Mouse (Mus musculus): ENCODE measurements around the gene Asic4. TPM values are rescaled to one million over a fixed set of nuclear protein-coding genes. Genes with fewer than 3 reads are reported as not detected.

Asic4 gene
- total and polyA plus RNA-seq, 2 experiments from 2014 or later, result 7.7 to 21.4 TPM

GRCm38 (mm10) chr1:75501905-75502304 is 51.7 kb downstream of the Asic4 start:
- Histone ChIP-seq H3K9ac (no peak overlapping the region), H3K4me3 (ENCODE audit: low read depth, low read length) (no peak overlapping the region), H3K36me3 (ENCODE audit: insufficient read depth) (peaks cover 34% of the 10 kb centered on the region), H3K27me3 (ENCODE audit: insufficient read depth, low read length) (no peaks in the 10 kb centered on the region), H3K27ac (ENCODE audit: low read depth, low read length) (no peak overlapping the region), H3K9me3 (ENCODE audit: low read length) (no peaks in the 10 kb centered on the region), H3K4me1 (ENCODE audit: insufficient read depth) (peaks cover 9% of the 10 kb centered on the region; the same call in 1 of the 2 replicates), H3K4me2 (ENCODE audit: low read depth) (no peak overlapping the region)
- no peak for TF ChIP-seq CTCF (IDR thresholded peaks at IDR 0.05; ENCODE audit: low read depth)
- no peak for DNase-seq
- ATAC-seq, result no peak
- WGBS, result 96% methylated on average over 9 of the region's 9 CpGs

- TF ChIP-seq CTCF (IDR thresholded peaks at IDR 0.05; ENCODE audit: low read depth), result no peak
- Histone ChIP-seq H3K4me1 (ENCODE audit: insufficient read depth) (peaks cover 9% of the 10 kb centered on the region; the same call in 1 of the 2 replicates), H3K9me3 (ENCODE audit: low read length) (no peaks in the 10 kb centered on the region), H3K9ac (no peak overlapping the region), H3K27ac (ENCODE audit: low read depth, low read length) (no peak overlapping the region), H3K27me3 (ENCODE audit: insufficient read depth, low read length) (no peaks in the 10 kb centered on the region), H3K4me2 (ENCODE audit: low read depth) (no peak overlapping the region), H3K36me3 (ENCODE audit: insufficient read depth) (peaks cover 26% of the 10 kb centered on the region), H3K4me3 (ENCODE audit: low read depth, low read length) (no peak overlapping the region)
- DNase-seq (no peak), ATAC-seq (no peak)
- 92% methylated on average over 25 of the region's 25 CpGs for WGBS
Observed at GRCm38 (mm10) chr1:75502945-75503650, 52.9 kb downstream of the Asic4 start.

- WGBS, result 76% methylated on average over 23 of the region's 23 CpGs
Observed at GRCm38 (mm10) chr1:75503651-75503980, 53.4 kb downstream of the Asic4 start.

GRCm38 (mm10) chr1:75504256-75505045 is 54.2 kb downstream of the Asic4 start:
- Histone ChIP-seq H3K27ac (ENCODE audit: low read depth, low read length) (no peak overlapping the region), H3K4me3 (ENCODE audit: low read depth, low read length) (peak overlapping the region; percentile 82), H3K4me2 (ENCODE audit: low read depth) (peak overlapping the region; percentile 94), H3K36me3 (ENCODE audit: insufficient read depth) (peaks cover 19% of the 10 kb centered on the region), H3K27me3 (ENCODE audit: insufficient read depth, low read length) (no peaks in the 10 kb centered on the region), H3K9ac (peak overlapping the region; percentile 95), H3K9me3 (ENCODE audit: low read length) (no peaks in the 10 kb centered on the region), H3K4me1 (ENCODE audit: insufficient read depth) (peaks cover 9% of the 10 kb centered on the region; the same call in 1 of the 2 replicates)
- DNase-seq (peak; percentile 32), ATAC-seq (no peak)
- no peak for TF ChIP-seq CTCF (IDR thresholded peaks at IDR 0.05; ENCODE audit: low read depth)
- 57% methylated on average over 9 of the region's 9 CpGs for WGBS

More at GRCm38 (mm10) chr1:75503651-75503980, 53.4 kb downstream of the Asic4 start:
- ATAC-seq (no peak), DNase-seq (no peak)
- no peak for TF ChIP-seq CTCF (IDR thresholded peaks at IDR 0.05; ENCODE audit: low read depth)
- Histone ChIP-seq H3K9ac (no peak overlapping the region), H3K4me2 (ENCODE audit: low read depth) (no peak overlapping the region), H3K4me1 (ENCODE audit: insufficient read depth) (peaks cover 9% of the 10 kb centered on the region; the same call in 1 of the 2 replicates), H3K27ac (ENCODE audit: low read depth, low read length) (no peak overlapping the region), H3K36me3 (ENCODE audit: insufficient read depth) (peaks cover 22% of the 10 kb centered on the region), H3K27me3 (ENCODE audit: insufficient read depth, low read length) (no peaks in the 10 kb centered on the region), H3K9me3 (ENCODE audit: low read length) (no peaks in the 10 kb centered on the region), H3K4me3 (ENCODE audit: low read depth, low read length) (no peak overlapping the region)

- Histone ChIP-seq H3K27me3 (ENCODE audit: insufficient read depth, low read length) (no peaks in the 10 kb centered on the region), H3K9ac (peak overlapping the region; percentile 95), H3K9me3 (ENCODE audit: low read length) (no peaks in the 10 kb centered on the region), H3K4me1 (ENCODE audit: insufficient read depth) (peaks cover 9% of the 10 kb centered on the region; the same call in 1 of the 2 replicates), H3K36me3 (ENCODE audit: insufficient read depth) (peaks cover 11% of the 10 kb centered on the region), H3K27ac (ENCODE audit: low read depth, low read length) (peak overlapping the region; percentile 88), H3K4me3 (ENCODE audit: low read depth, low read length) (peak overlapping the region; percentile 82), H3K4me2 (ENCODE audit: low read depth) (peak overlapping the region; percentile 94)
- ATAC-seq (peak; percentile 93), DNase-seq (peak; percentile 91)
- 3% methylated on average over 77 of the region's 84 CpGs for WGBS
- peak; percentile 18; the same call in 1 of the 2 replicates for TF ChIP-seq CTCF (IDR thresholded peaks at IDR 0.05; ENCODE audit: low read depth)
Observed at GRCm38 (mm10) chr1:75505159-75505955, 55.1 kb downstream of the Asic4 start.

GRCm38 (mm10) chr1:75505956-75506831 is 56.0 kb downstream of the Asic4 start, which contains the start of gene Obsl1:
Obsl1 (minus strand) TSS chr1:75506452.
- peaks cover 8% of the 10 kb centered on the region for H3K36me3 ChIP-seq (ENCODE audit: insufficient read depth)
- H3K9me3 ChIP-seq (ENCODE audit: low read length), result no peaks in the 10 kb centered on the region
- ATAC-seq (peak; percentile 69), DNase-seq (peak; percentile 68)
- no peak for TF ChIP-seq CTCF (IDR thresholded peaks at IDR 0.05; ENCODE audit: low read depth)
- peak within 1 kb of the TSS; percentile 82 for H3K4me3 ChIP-seq (ENCODE audit: low read depth, low read length)
- H3K27ac ChIP-seq (ENCODE audit: low read depth, low read length), result peak within 1 kb of the TSS; percentile 88
- WGBS, result 3% methylated on average over 64 of the region's 65 CpGs
- H3K4me2 ChIP-seq (ENCODE audit: low read depth), result peak within 1 kb of the TSS; percentile 94
- H3K9ac ChIP-seq, result peak within 1 kb of the TSS; percentile 95
- H3K4me1 ChIP-seq (ENCODE audit: insufficient read depth), result peaks cover 9% of the 10 kb centered on the region; the same call in 1 of the 2 replicates
- no peaks in the 10 kb centered on the region for H3K27me3 ChIP-seq (ENCODE audit: insufficient read depth, low read length)

Data from forebrain, postnatal 0 days (tissue).